Mouse (Mus musculus) heart, adult 2 months (tissue): ENCODE data around the gene Cntnap5b. TPM values are rescaled to one million over a fixed set of nuclear protein-coding genes. Genes with fewer than 3 reads are reported as not detected.

Source experiments
- DNase-seq, 2 experiments: peaks; one replicate each; pipeline ENCODE4 v3.0.0; 2021
- H3K27ac ChIP-seq: fragments of 200-600 bp; 2 replicates; pipeline ENCODE4 v1.8.1; 2022
- H3K27me3 ChIP-seq: fragments of 200-500 bp; 2 replicates; pipeline ENCODE4 v1.6.1; 2012; ENCODE audit warnings: mild to moderate bottlenecking, low read length, inconsistent platforms, mixed read lengths; ENCODE audit not compliant: control insufficient read depth, insufficient read depth
- H3K36me3 ChIP-seq: fragments of 200-500 bp; 2 replicates; pipeline ENCODE4 v1.6.1; 2012; ENCODE audit warnings: low read length, inconsistent platforms; ENCODE audit not compliant: control insufficient read depth, insufficient read depth
- H3K4me1 ChIP-seq: fragments of 200-500 bp; 2 replicates; pipeline ENCODE4 v1.6.1; 2011; ENCODE audit warnings: low read length; ENCODE audit not compliant: control insufficient read depth, insufficient read depth
- H3K4me3 ChIP-seq: fragments of 200-600 bp; 2 replicates; pipeline ENCODE4 v1.8.1; 2022
- H3K79me2 ChIP-seq: fragments of 200-500 bp; replicated peaks from 2 replicates; pipeline ENCODE4 v1.6.1; 2012; ENCODE audit warnings: mild to moderate bottlenecking, inconsistent platforms, low read length, moderate library complexity, mixed read lengths; ENCODE audit not compliant: control insufficient read depth, insufficient read depth
- H3K9ac ChIP-seq: fragments of 200-500 bp; 2 replicates; pipeline ENCODE4 v1.6.1; 2012; ENCODE audit warnings: low read depth, mild to moderate bottlenecking, control low read depth, inconsistent platforms, low read length, mixed read lengths
- CTCF ChIP-seq: fragments of 200-600 bp; IDR thresholded peaks from 2 replicates; pipeline ENCODE4 v1.8.1; 2022; ENCODE audit warnings: antibody characterized with exemption, mild to moderate bottlenecking, moderate library complexity
- EP300 ChIP-seq: fragments of 200-500 bp; IDR thresholded peaks from 2 replicates; pipeline ENCODE4 v1.6.1; 2011; ENCODE audit warnings: low read depth, low read length, control low read depth; ENCODE audit not compliant: insufficient read depth
- POLR2A ChIP-seq: fragments of 200-500 bp; IDR thresholded peaks from 2 replicates; pipeline ENCODE4 v1.6.1; 2011; ENCODE audit warnings: mild to moderate bottlenecking, low read depth, low read length, control low read depth; ENCODE audit not compliant: insufficient read depth
- WGBS: fragments of 180-500 bp; shearing (Covaris S2); methylation state at CpG from one replicate; pipeline ENCODE4 v1.1.7; 2018; 5-methylcytosine and 5-hydroxymethylcytosine counted together
- intact Hi-C: fragments of 180-260 bp; cut with DNase I; formaldehyde crosslinking; loops from one replicate; pipeline ENCODE4 v1.15.1; 2025
- polyA plus RNA-seq: library from polyadenylated mRNA; depleted of rRNA; stranded (reverse); fragments of >200 nt; gene quantifications from 2 replicates; pipeline ENCODE4 v1.2.3, GENCODE M21; 2012
- total RNA-seq, 2 experiments: library from RNA; stranded (reverse); gene quantifications; 2 replicates each; pipeline ENCODE4 v1.2.3; 2021

Cntnap5b gene
- total and polyA plus RNA-seq, 3 experiments = 0.30 to 0.42 TPM; not detected in 1

DNA sequence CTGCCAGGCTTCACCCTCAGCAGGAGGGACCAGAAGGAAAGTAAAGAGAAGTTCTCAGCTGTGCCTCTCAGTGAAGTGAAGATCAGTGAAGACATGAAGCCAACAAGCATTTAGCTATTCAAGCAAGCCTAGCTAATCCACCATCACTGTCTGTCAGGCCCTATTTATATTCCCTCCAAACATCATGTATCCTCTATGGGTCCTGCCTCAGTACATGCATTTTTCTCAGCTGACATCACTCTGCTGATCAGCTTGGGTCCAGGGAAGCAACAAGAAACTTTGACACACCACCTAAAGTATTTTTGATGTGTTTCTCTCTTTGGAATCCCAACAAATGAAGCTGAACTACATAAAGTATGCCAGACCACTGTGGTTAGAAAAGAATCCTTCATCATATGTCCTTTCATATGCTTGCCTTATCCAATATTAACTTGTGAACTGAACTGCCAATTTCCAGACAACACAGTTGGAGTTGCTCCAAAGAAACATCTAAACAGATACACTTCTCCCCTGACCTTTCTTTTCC is 349.9 kb downstream of the Cntnap5b start:
- H3K9ac ChIP-seq = no peak overlapping the region
- H3K27me3 ChIP-seq = no peaks in the 10 kb centered on the region
- no peaks in the 10 kb centered on the region for H3K36me3 ChIP-seq
- H3K4me1 ChIP-seq = no peaks in the 10 kb centered on the region
- no peak for DNase-seq
- no peak for TF ChIP-seq CTCF
- TF ChIP-seq EP300 = no peak
- no peak for TF ChIP-seq POLR2A
- H3K79me2 ChIP-seq = no peaks in the 10 kb centered on the region
- intact Hi-C loops = no loop called here
- no peak overlapping the region for H3K4me3 ChIP-seq
- no peak overlapping the region for H3K27ac ChIP-seq

DNA sequence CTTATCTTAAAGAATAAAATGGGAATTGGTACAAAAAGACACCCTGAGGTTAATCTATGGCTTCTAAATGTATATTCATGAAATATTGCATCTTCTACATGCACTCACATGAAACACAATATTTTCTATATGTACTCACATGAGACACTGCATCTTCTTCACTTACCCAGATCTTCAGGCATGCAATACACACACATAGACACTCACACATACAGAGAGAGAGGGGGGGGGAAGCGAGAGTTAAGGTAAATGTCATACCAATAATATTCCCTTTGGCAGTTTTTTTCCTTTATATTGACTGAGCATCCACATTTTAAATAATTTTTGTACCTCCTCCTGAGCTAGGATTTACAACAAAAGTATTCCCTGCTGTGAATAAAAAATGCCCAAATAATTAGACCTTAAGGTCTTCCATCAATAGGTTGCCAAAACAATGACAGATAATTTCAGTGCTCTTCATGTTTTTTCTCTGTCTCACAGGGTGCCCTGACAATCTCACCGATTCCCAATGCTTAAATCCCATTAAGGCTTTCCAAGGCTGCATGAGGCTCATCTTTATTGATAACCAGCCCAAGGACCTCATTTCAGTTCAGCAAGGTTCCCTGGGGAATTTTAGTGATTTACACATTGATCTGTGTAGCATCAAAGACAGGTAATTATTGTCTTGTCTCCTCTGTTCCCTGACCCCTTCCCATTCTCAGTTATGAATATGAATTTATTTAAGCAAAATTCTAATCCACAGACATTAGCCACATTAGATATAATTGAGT is 391.2 kb downstream of the Cntnap5b start:
- Histone ChIP-seq H3K27me3 (no peaks in the 10 kb centered on the region), H3K27ac (no peak overlapping the region), H3K4me3 (no peak overlapping the region), H3K9ac (no peak overlapping the region), H3K4me1 (no peaks in the 10 kb centered on the region), H3K36me3 (no peaks in the 10 kb centered on the region), H3K79me2 (no peaks in the 10 kb centered on the region)
- WGBS = 48% methylated on average over 2 of the region's 2 CpGs
- intact Hi-C loops = no loop called here
- DNase-seq = no peak
- TF ChIP-seq POLR2A (no peak), EP300 (no peak)

DNA sequence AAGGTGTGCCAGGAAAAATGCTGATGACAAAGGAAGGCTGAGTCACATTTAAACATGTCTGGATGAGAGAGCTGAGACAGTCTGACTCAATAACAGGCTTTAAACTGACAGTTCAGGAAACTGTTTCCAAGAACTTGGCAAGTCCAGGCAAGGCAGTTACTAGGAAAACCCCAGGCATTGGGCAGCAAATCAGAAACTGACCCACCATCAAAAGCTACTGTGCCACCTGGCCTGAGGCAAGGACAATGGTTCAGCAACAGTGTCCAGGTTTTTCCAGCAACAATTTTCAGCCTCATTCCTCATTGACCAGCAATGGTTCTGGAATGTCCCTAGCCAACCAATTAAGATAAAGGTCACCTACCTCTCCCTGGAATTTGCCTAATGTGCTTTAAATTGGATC is 399.0 kb downstream of the Cntnap5b start:
- intact Hi-C loops = no loop called here

DNA sequence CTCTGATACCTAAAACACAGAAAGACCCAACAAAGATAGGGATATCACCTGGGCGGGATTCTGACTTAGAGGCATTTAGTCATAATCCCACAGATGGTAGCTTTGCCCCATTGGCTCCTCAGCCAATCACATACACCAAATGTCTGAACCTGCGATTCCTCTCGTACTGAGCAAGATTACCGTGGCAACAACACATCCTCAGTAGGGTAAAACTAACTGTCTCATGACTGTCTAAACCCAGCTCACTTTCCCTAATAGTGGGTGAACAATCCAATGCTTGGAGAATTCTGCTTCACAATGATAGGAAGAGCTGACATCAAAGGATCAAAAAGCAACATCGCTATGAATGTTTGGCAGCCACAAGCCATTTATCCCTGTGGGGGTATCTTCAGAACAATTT is 407.5 kb downstream of the Cntnap5b start:
- Histone ChIP-seq H3K36me3 (no peaks in the 10 kb centered on the region), H3K9ac (no peak overlapping the region), H3K27me3 (no peaks in the 10 kb centered on the region), H3K27ac (no peak overlapping the region), H3K79me2 (no peaks in the 10 kb centered on the region), H3K4me1 (no peaks in the 10 kb centered on the region), H3K4me3 (no peak overlapping the region)
- DNase-seq = no peak
- intact Hi-C loops = no loop called here
- 81% methylated on average over 5 of the region's 5 CpGs for WGBS
- TF ChIP-seq POLR2A (no peak), CTCF (no peak), EP300 (no peak)

More for the DNA sequence above, 399.0 kb downstream of the Cntnap5b start:
- H3K4me1 ChIP-seq = no peaks in the 10 kb centered on the region
- no peaks in the 10 kb centered on the region for H3K79me2 ChIP-seq
- no peaks in the 10 kb centered on the region for H3K27me3 ChIP-seq
- no peak overlapping the region for H3K9ac ChIP-seq
- DNase-seq = no peak
- H3K4me3 ChIP-seq = no peak overlapping the region
- TF ChIP-seq CTCF = no peak
- no peak for TF ChIP-seq EP300
- TF ChIP-seq POLR2A = no peak
- H3K36me3 ChIP-seq = no peaks in the 10 kb centered on the region
- no peak overlapping the region for H3K27ac ChIP-seq

DNA sequence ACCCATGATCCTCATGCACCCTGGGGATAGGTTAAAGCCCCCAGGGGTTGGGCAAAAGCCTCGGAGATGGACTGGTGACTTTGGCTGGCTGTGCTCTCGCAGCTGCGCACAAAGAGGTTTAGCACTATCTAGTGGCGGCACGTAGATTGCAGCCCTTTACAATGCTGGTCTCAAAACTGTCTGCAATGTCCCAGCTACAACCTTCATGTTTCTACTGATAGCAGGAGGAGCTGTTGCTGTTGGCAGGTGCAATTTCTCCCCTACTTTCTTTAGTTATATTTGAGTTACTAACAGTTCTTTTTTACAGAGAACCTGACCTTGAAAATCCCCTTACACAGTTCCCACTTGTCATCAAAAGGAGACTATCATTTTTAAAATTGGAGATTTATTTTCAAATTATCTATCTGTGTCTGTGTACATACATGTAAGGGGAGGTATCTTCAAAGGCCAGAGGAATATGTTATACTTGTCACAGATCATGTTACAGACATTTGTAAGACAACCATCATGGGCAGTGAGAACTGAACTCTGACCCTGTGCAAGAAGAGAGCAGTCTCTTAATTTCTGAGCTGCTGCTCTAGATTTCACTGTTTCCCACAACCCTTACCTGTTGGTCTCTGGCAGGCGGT is 459.5 kb downstream of the Cntnap5b start:
- Histone ChIP-seq H3K4me3 (no peak overlapping the region), H3K36me3 (no peaks in the 10 kb centered on the region), H3K4me1 (no peaks in the 10 kb centered on the region), H3K9ac (no peak overlapping the region), H3K79me2 (no peaks in the 10 kb centered on the region), H3K27me3 (no peaks in the 10 kb centered on the region), H3K27ac (no peak overlapping the region)
- 6% methylated on average over 6 of the region's 6 CpGs for WGBS
- DNase-seq = no peak
- peak; percentile 44 for TF ChIP-seq CTCF
- TF ChIP-seq EP300 = no peak
- intact Hi-C loops = no loop called here

DNA sequence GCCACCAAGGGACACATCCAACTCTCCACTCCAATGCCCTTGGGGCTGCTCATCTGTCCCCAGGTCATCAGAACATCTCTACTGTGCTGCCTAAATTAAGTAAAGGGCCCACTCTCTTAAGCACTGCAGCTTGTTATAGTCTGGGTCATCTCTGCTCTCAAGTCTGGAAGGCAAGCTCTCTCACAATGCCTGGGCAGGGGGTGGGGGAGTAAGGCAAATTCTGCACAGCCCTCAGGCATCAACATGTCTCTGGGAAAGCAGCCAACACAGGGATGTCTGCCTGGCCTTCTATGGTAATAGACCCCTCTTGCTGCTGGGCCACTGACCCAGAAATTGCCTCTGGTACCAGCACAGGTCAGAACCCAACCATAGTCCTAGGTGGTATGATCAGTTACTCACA is 479.4 kb downstream of the Cntnap5b start:
- intact Hi-C loops = no loop called here

More for the DNA sequence above, 479.4 kb downstream of the Cntnap5b start:
- no peak overlapping the region for H3K27ac ChIP-seq
- no peaks in the 10 kb centered on the region for H3K36me3 ChIP-seq
- no peaks in the 10 kb centered on the region for H3K4me1 ChIP-seq
- H3K4me3 ChIP-seq = no peak overlapping the region
- H3K79me2 ChIP-seq = no peaks in the 10 kb centered on the region
- no peak for TF ChIP-seq CTCF
- TF ChIP-seq EP300 = no peak
- no peak for TF ChIP-seq POLR2A
- no peaks in the 10 kb centered on the region for H3K27me3 ChIP-seq
- DNase-seq = no peak
- no peak overlapping the region for H3K9ac ChIP-seq
